Mouse (Mus musculus) liver, adult 2 months (tissue): ENCODE measurements at regions not wholly inside any gene's neighbourhood (a gene's known extent, or its start where the extent isn't known, plus 50 kb on each side); places are given as distances from the start of the nearest gene placed in this dataset.

Experiments used
- DNase-seq: peaks from one replicate; pipeline ENCODE4 v3.0.0-alpha.2; 2011; ENCODE audit warnings: low read depth, low spot score; ENCODE audit errors: extremely low read depth
- H3K27ac ChIP-seq: fragments of 200-500 bp; replicated peaks from 2 replicates; pipeline ENCODE4 v1.5.1; 2012; ENCODE audit warnings: low read depth, mild to moderate bottlenecking, control low read depth, inconsistent platforms, low read length; ENCODE audit not compliant: insufficient read depth
- H3K27me3 ChIP-seq: fragments of 200-500 bp; 2 replicates; pipeline ENCODE4 v1.6.1; 2012; ENCODE audit warnings: mild to moderate bottlenecking, moderate library complexity, low read length, inconsistent platforms; ENCODE audit not compliant: control insufficient read depth, insufficient read depth
- H3K36me3 ChIP-seq: fragments of 200-500 bp; 2 replicates; pipeline ENCODE4 v1.6.1; 2012; ENCODE audit warnings: low read length, inconsistent platforms; ENCODE audit not compliant: control insufficient read depth, insufficient read depth
- H3K4me1 ChIP-seq: fragments of 200-500 bp; 2 replicates; pipeline ENCODE4 v1.6.1; 2011; ENCODE audit warnings: low read length; ENCODE audit not compliant: control insufficient read depth, insufficient read depth
- H3K4me3 ChIP-seq: fragments of 200-500 bp; 2 replicates; pipeline ENCODE4 v1.5.1; 2011; ENCODE audit warnings: low read depth, mild to moderate bottlenecking, control low read depth, low read length, moderate library complexity; ENCODE audit not compliant: insufficient read depth
- H3K79me2 ChIP-seq: fragments of 200-500 bp; 2 replicates; pipeline ENCODE4 v1.6.1; 2012; ENCODE audit warnings: inconsistent platforms, mild to moderate bottlenecking, low read length, moderate library complexity; ENCODE audit not compliant: control insufficient read depth, insufficient read depth
- H3K9ac ChIP-seq: fragments of 200-500 bp; 2 replicates; pipeline ENCODE4 v1.6.1; 2012; ENCODE audit warnings: low read depth, mild to moderate bottlenecking, control low read depth, inconsistent platforms, low read length
- CTCF ChIP-seq: fragments of 200-500 bp; IDR thresholded peaks from 2 replicates; pipeline ENCODE4 v1.5.1; 2011; ENCODE audit warnings: low read depth, low read length, control low read depth
- POLR2A ChIP-seq: fragments of 200-500 bp; IDR thresholded peaks from 2 replicates; pipeline ENCODE4 v1.6.1; 2011; ENCODE audit warnings: low read length, control low read depth; ENCODE audit not compliant: insufficient read depth; ENCODE audit errors: extremely low read depth
- WGBS: fragments of 180-500 bp; shearing (Covaris S2); methylation state at CpG from one replicate; pipeline ENCODE4 v1.1.7; 2018; 5-methylcytosine and 5-hydroxymethylcytosine counted together

- Histone ChIP-seq H3K79me2 (no peaks in the 10 kb centered on the region), H3K4me1 (no peaks in the 10 kb centered on the region), H3K27ac (no peak overlapping the region), H3K27me3 (no peaks in the 10 kb centered on the region), H3K4me3 (no peak overlapping the region), H3K9ac (no peak overlapping the region), H3K36me3 (no peaks in the 10 kb centered on the region)
- no peak for DNase-seq
- TF ChIP-seq POLR2A (no peak), CTCF (no peak)
- WGBS, result 82% methylated on average over 12 of the region's 12 CpGs
These were observed 459.3 kb downstream of the Pdcd6ip start for GRCm38 (mm10) chr9:113248703-113249274.

DNA sequence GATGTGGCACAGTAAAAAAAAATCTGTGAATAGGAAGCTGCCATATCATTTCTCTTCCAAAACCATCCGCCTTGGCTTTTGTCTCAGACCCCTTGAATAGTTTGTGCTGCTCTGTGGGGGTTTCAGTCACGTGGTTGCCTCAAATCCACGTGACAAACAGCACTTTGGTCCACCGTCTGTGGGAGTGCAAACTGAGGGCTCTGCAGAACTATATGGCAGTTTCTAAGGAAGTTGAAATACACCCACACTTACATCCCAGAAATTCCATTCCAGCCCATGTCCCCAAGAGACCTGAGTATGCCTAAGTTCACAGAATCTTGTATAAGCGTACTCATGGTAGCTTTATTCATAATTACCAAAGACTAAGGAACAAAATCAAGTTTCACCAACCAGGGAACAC is 460.1 kb downstream of the Pdcd6ip start:
- Histone ChIP-seq H3K79me2 (no peaks in the 10 kb centered on the region), H3K27ac (no peak overlapping the region), H3K4me3 (no peak overlapping the region), H3K27me3 (no peaks in the 10 kb centered on the region), H3K9ac (no peak overlapping the region), H3K36me3 (no peaks in the 10 kb centered on the region), H3K4me1 (no peaks in the 10 kb centered on the region)
- 47% methylated on average over 5 of the region's 5 CpGs for WGBS
- TF ChIP-seq CTCF, result no peak
- no peak for TF ChIP-seq POLR2A
- DNase-seq, result no peak

DNA sequence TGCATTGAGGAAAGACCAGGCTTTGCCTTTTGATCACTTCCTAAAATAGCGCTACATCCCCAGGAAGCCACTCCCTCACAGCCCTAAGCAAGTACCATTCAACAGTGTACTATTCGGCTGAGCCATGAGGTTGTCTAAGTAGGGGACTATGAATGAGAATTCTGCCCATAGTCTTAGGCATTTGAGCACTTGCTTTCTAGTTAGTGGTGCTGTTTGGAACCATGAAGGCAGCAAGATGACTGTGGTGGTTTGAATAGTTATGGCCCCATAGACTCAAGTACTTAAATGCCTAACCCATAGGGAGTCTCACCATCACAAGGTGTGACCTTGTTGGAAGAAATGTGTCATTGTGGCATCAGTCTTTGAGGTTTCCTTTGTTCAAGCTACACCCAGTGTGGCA is 464.2 kb downstream of the Pdcd6ip start:
- no peak overlapping the region for H3K4me3 ChIP-seq
- DNase-seq, result no peak
- no peaks in the 10 kb centered on the region for H3K27me3 ChIP-seq
- TF ChIP-seq CTCF, result no peak
- TF ChIP-seq POLR2A, result no peak
- H3K9ac ChIP-seq, result no peak overlapping the region
- no peaks in the 10 kb centered on the region for H3K79me2 ChIP-seq
- no peaks in the 10 kb centered on the region for H3K4me1 ChIP-seq
- no peak overlapping the region for H3K27ac ChIP-seq
- WGBS, result 82% methylated on average over 2 of the region's 2 CpGs
- no peaks in the 10 kb centered on the region for H3K36me3 ChIP-seq

DNA sequence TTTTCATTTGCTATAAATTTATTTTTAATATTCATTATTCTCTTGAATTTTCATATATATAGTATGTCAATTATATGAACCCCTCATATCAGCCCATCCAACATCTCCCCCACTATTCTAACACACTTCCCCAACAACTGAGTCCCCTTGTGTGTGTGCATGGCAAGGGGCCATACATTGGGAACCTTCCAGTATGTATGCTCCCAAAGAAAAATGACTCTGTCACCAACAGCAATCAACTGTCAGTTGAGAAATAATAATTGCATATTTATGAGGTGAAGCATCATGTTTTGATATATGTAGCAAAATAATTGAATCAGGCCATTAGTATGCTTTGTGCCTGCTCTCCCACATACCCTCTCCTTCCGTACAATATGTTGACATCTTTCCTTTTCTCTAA is 474.7 kb downstream of the Pdcd6ip start:
- Histone ChIP-seq H3K79me2 (no peaks in the 10 kb centered on the region), H3K27ac (no peak overlapping the region), H3K27me3 (no peaks in the 10 kb centered on the region), H3K4me1 (no peaks in the 10 kb centered on the region), H3K36me3 (no peaks in the 10 kb centered on the region), H3K4me3 (no peak overlapping the region), H3K9ac (no peak overlapping the region)
- no peak for TF ChIP-seq POLR2A
- no peak for TF ChIP-seq CTCF
- WGBS, result 84% methylated on average over 1 of the region's 1 CpGs
- no peak for DNase-seq

- no peaks in the 10 kb centered on the region for H3K79me2 ChIP-seq
- H3K4me3 ChIP-seq, result no peak overlapping the region
- no peaks in the 10 kb centered on the region for H3K4me1 ChIP-seq
- H3K27me3 ChIP-seq, result no peaks in the 10 kb centered on the region
- WGBS, result 75% methylated on average over 1 of the region's 1 CpGs
- no peak for DNase-seq
- no peak overlapping the region for H3K9ac ChIP-seq
- no peaks in the 10 kb centered on the region for H3K36me3 ChIP-seq
- no peak overlapping the region for H3K27ac ChIP-seq
- TF ChIP-seq CTCF (no peak), POLR2A (no peak)
These were observed 478.7 kb downstream of the Pdcd6ip start for GRCm38 (mm10) chr9:113229391-113229790.

- H3K27me3 ChIP-seq, result no peaks in the 10 kb centered on the region
- WGBS, result 68% methylated on average over 5 of the region's 5 CpGs
- no peaks in the 10 kb centered on the region for H3K36me3 ChIP-seq
- no peaks in the 10 kb centered on the region for H3K4me1 ChIP-seq
- no peak overlapping the region for H3K9ac ChIP-seq
- DNase-seq, result no peak
- H3K4me3 ChIP-seq, result no peak overlapping the region
- H3K27ac ChIP-seq, result no peak overlapping the region
- TF ChIP-seq CTCF (no peak), POLR2A (no peak)
- H3K79me2 ChIP-seq, result no peaks in the 10 kb centered on the region
These were observed 494.1 kb downstream of the Pdcd6ip start for GRCm38 (mm10) chr9:113213930-113214329.
